16 mouse cellular contexts compared by ENCODE assay signal in the genomic region with DNA sequence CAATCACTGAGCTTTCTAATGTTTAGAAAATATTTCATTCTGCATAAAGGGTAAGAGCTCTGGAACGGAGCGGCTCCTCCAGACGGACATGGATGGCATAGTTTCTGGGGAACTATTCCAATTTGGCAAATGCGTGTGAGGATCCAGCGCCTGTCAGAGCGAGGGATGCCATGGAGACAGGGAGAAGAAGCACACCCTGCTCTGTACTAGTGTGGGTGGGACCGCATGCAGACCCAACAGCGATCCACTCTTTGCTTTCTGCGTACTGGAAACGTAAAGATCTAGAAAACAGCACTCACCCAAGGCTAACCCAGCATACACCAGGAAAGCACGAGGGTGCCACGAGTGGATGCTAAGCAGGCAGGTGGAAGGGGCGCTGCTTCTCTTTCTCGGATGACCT.
A peak's percentile ranks its signal among the peaks of the same experiment; 100 is the strongest.
DNase-seq lines count a peak whose midpoint lies in the region; ATAC-seq lines count a peak whose summit lies in the region.
"Had no signal": no experiment of that assay in that cellular context is flagged by ENCODE, and none has a peak within 500 bp of the region (broad histone marks: within the 10 kb centered on the region; RNA-seq: fewer than 3 reads in every experiment).

No protein-coding gene starts in this region.

- no peak overlapping the region for H3K9ac ChIP-seq in intestine, embryonic 16.5 days (ENCODE audit: low read depth, low read length)
- H3K9ac ChIP-seq: embryonic facial prominence, embryonic 15.5 days; kidney, embryonic 15.5 days; liver, embryonic 15.5 days had no signal

- no peak overlapping the region for H3K4me3 ChIP-seq in intestine, embryonic 16.5 days (ENCODE audit: low read length)
- H3K4me3 ChIP-seq: embryonic facial prominence, embryonic 15.5 days; hindbrain, embryonic 10.5 days; kidney, embryonic 15.5 days; liver, embryonic 15.5 days had no signal

- H3K4me2 ChIP-seq in intestine, embryonic 16.5 days (ENCODE audit: low read depth, low read length): no peak overlapping the region
- H3K4me2 ChIP-seq: embryonic facial prominence, embryonic 15.5 days; kidney, embryonic 15.5 days; liver, embryonic 15.5 days had no signal

- DNase-seq in layer of hippocampus, adult 11-12 months (ENCODE audit: low spot score): peak; percentile 58
- no peak for DNase-seq in layer of hippocampus, postnatal 25 days (ENCODE audit: extremely low spot score in 1 of 2, low spot score in 1 of 2)
- DNase-seq in layer of hippocampus, adult 18-20 months (ENCODE audit: low spot score in 2 of 2): peak; percentile 68 to 85
- DNase-seq in layer of hippocampus, postnatal 36 days: peak; percentile 59 to 69
- DNase-seq in right cerebral cortex, postnatal 25 days: peak; percentile 32
- no peak for DNase-seq in adrenal gland, adult (ENCODE audit: inconsistent age in 2 of 2, low spot score in 1 of 2)
- DNase-seq: adrenal gland, postnatal 36 days; midbrain, embryonic 14.5 days; retina, postnatal 1 day; thymus, postnatal 25 days had no signal

- no peak for ATAC-seq in intestine, embryonic 16.5 days
- ATAC-seq: lung, postnatal 0 days had no signal

- 90% methylated on average over 14 of the region's 14 CpGs for WGBS in intestine, embryonic 16.5 days

- H3K4me1 ChIP-seq in intestine, embryonic 16.5 days (ENCODE audit: control insufficient read depth, insufficient read depth, low read length): no peaks in the 10 kb centered on the region
- H3K4me1 ChIP-seq: embryonic facial prominence, embryonic 15.5 days; hindbrain, embryonic 10.5 days; liver, embryonic 15.5 days had no signal

- no peak overlapping the region for H3K27ac ChIP-seq in intestine, embryonic 16.5 days (ENCODE audit: low read length)
- H3K27ac ChIP-seq: embryonic facial prominence, embryonic 15.5 days; hindbrain, embryonic 10.5 days; kidney, embryonic 15.5 days; liver, embryonic 15.5 days had no signal

- no peaks in the 10 kb centered on the region for H3K27me3 ChIP-seq in intestine, embryonic 16.5 days (replicated peaks; ENCODE audit: control insufficient read depth, insufficient read depth, low read length)
- H3K27me3 ChIP-seq: embryonic facial prominence, embryonic 15.5 days; kidney, embryonic 15.5 days; liver, embryonic 15.5 days had no signal

- peaks cover under 1% of the 10 kb centered on the region; the same call in 1 of the 2 replicates for H3K36me3 ChIP-seq in intestine, embryonic 16.5 days (ENCODE audit: control insufficient read depth, insufficient read depth, low read length)

- no peaks in the 10 kb centered on the region for H3K9me3 ChIP-seq in intestine, embryonic 16.5 days (ENCODE audit: control insufficient read depth, low read length)
- H3K9me3 ChIP-seq: embryonic facial prominence, embryonic 15.5 days; hindbrain, embryonic 10.5 days; kidney, embryonic 15.5 days; liver, embryonic 15.5 days had no signal

Comparison
In these comparisons a context has a peak if more than half of its experiments do, and no peak if none do; other contexts are left out.
1. DNase-seq: peak in layer of hippocampus, adult 11-12 months (single experiment), layer of hippocampus, adult 18-20 months (2 of 2), layer of hippocampus, postnatal 36 days (2 of 2) and right cerebral cortex, postnatal 25 days (single experiment); none in layer of hippocampus, postnatal 25 days (0 of 2) and adrenal gland, adult (0 of 2).